Mouse (Mus musculus) liver, postnatal 0 days (tissue): ENCODE results near the gene Spock1.

ENCODE experiments used
- CTCF ChIP-seq: sonication (generic); IDR thresholded peaks from 2 replicates; pipeline ENCODE4 v1.5.1; 2016; ENCODE audit warnings: antibody characterized with exemption, low read depth
- EP300 ChIP-seq: IDR thresholded peaks from 2 replicates; pipeline ENCODE4 v1.6.1; 2016; ENCODE audit warnings: antibody characterized with exemption, low read depth, mild to moderate bottlenecking

DNA sequence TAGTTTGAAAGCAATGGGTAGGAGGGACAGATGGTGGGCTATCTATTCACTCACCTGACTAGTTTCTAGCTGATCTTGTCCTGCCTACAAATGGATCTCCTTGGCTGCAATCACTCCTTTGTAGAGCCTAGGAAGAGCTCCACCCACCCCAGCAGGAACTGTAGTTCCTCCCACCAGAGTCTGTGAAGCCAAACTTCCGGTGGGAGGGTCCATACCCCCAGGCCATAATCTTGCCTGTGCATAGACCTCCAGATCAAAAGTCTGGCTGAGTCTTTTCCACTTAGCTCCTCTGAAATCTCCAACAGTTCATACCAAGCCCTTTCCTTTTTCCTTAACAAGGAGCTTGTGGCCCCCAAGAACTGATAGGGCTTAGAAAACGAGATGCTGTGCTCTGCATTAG is 78.0 kb downstream of the Spock1 start:
- no peak for TF ChIP-seq EP300
- no peak for TF ChIP-seq CTCF
